16 mouse cellular contexts compared by ENCODE assay signal in genomic region chr6:67010370-67011216, GRCm38 (mm10). TPM values are rescaled to one million over a fixed set of nuclear protein-coding genes. Genes with fewer than 3 reads are reported as not detected.
DNase-seq lines count a peak whose midpoint lies in the region; ATAC-seq and TF ChIP-seq lines count a peak whose summit lies in the region.
"Had no signal": no experiment of that assay in that cellular context is flagged by ENCODE, and none has a peak within 500 bp of the region (broad histone marks: within the 10 kb centered on the region; RNA-seq: fewer than 3 reads in every experiment).

No protein-coding gene starts in this region.

- no peaks in the 10 kb centered on the region for H3K9me3 ChIP-seq in kidney, embryonic 16.5 days (ENCODE audit: low read length)
- H3K9me3 ChIP-seq in forebrain, embryonic 15.5 days: no peaks in the 10 kb centered on the region
- no peaks in the 10 kb centered on the region for H3K9me3 ChIP-seq in midbrain, embryonic 14.5 days (ENCODE audit: control insufficient read depth, low read length)
- no peaks in the 10 kb centered on the region for H3K9me3 ChIP-seq in intestine, embryonic 15.5 days
- H3K9me3 ChIP-seq: heart, embryonic 10.5 days had no signal

- 0 out of 2 replicates have a peak, but pooled peaks have one; percentile 9 for ATAC-seq in kidney, embryonic 16.5 days (ENCODE audit: low FRiP score, low TSS enrichment)
- peak; percentile 48; the same call in 1 of the 2 replicates for ATAC-seq in forebrain, embryonic 15.5 days (replicated peaks)
- no peak for ATAC-seq in midbrain, embryonic 14.5 days (ENCODE audit: low FRiP score, low TSS enrichment)
- no peak for ATAC-seq in intestine, embryonic 15.5 days
- ATAC-seq: CD4-positive, CD25-positive, alpha-beta regulatory T cell, adult 4 months had no signal

- no peak for DNase-seq in kidney, adult 2 months
- DNase-seq in brain, embryonic 14.5 days (ENCODE audit: low read depth): peak; percentile 54
- DNase-seq in midbrain, embryonic 14.5 days: peak; percentile 9
- no peak for DNase-seq in urinary bladder, adult 18-20 months (ENCODE audit: low spot score in 2 of 2)
- DNase-seq in adrenal gland, adult 2 months: no peak
- DNase-seq: cerebellum, postnatal 36 days; gastrocnemius, adult 2 months; heart, postnatal 4 days; kidney, postnatal 14 days; lung, adult 18-20 months had no signal

- H3K9ac ChIP-seq in kidney, embryonic 16.5 days (replicated peaks; ENCODE audit: low read length): no peak overlapping the region
- no peak overlapping the region for H3K9ac ChIP-seq in forebrain, embryonic 15.5 days (replicated peaks)
- H3K9ac ChIP-seq in midbrain, embryonic 14.5 days (replicated peaks; ENCODE audit: low read length): no peak overlapping the region
- H3K9ac ChIP-seq in intestine, embryonic 15.5 days: no peak overlapping the region

- H3K4me2 ChIP-seq in kidney, embryonic 16.5 days (replicated peaks; ENCODE audit: low read depth, low read length): no peak overlapping the region
- no peak overlapping the region for H3K4me2 ChIP-seq in forebrain, embryonic 15.5 days (replicated peaks)
- H3K4me2 ChIP-seq in midbrain, embryonic 14.5 days (ENCODE audit: low read length): no peak overlapping the region
- no peak overlapping the region for H3K4me2 ChIP-seq in intestine, embryonic 15.5 days (replicated peaks)

- no peaks in the 10 kb centered on the region for H3K27me3 ChIP-seq in kidney, embryonic 16.5 days (ENCODE audit: insufficient read depth, low read length)
- no peaks in the 10 kb centered on the region for H3K27me3 ChIP-seq in kidney, adult 2 months (replicated peaks; ENCODE audit: control insufficient read depth, insufficient read depth, low read length)
- no peaks in the 10 kb centered on the region for H3K27me3 ChIP-seq in forebrain, embryonic 15.5 days
- H3K27me3 ChIP-seq in midbrain, embryonic 14.5 days (ENCODE audit: control insufficient read depth, insufficient read depth, low read length): no peaks in the 10 kb centered on the region
- H3K27me3 ChIP-seq in intestine, embryonic 15.5 days (replicated peaks): no peaks in the 10 kb centered on the region

- TF ChIP-seq POLR2A in kidney, adult 2 months (IDR thresholded peaks at IDR 0.05; ENCODE audit: low read depth, low read length): no peak
- TF ChIP-seq POLR2A in brain, embryonic 14.5 days (IDR thresholded peaks at IDR 0.05; ENCODE audit: borderline replicate concordance, extremely low read depth, insufficient read depth, insufficient read length, poor library complexity, severe bottlenecking): no peak

- H3K27ac ChIP-seq in kidney, embryonic 16.5 days (ENCODE audit: low read length): peak overlapping the region; percentile 25; the same call in 1 of the 2 replicates
- H3K27ac ChIP-seq in kidney, adult 2 months (ENCODE audit: insufficient read depth, low read depth, low read length): no peak overlapping the region
- H3K27ac ChIP-seq in forebrain, embryonic 15.5 days (replicated peaks): no peak overlapping the region
- no peak overlapping the region for H3K27ac ChIP-seq in midbrain, embryonic 14.5 days (replicated peaks; ENCODE audit: low read depth, low read length)
- H3K27ac ChIP-seq in intestine, embryonic 15.5 days: no peak overlapping the region
- H3K27ac ChIP-seq: gastrocnemius, adult 2 months; heart, embryonic 10.5 days; stomach, postnatal 0 days had no signal

- H3K36me3 ChIP-seq in kidney, embryonic 16.5 days (ENCODE audit: insufficient read depth, low read length): no peaks in the 10 kb centered on the region
- no peaks in the 10 kb centered on the region for H3K36me3 ChIP-seq in kidney, adult 2 months (ENCODE audit: control insufficient read depth, insufficient read depth, low read length)
- H3K36me3 ChIP-seq in forebrain, embryonic 15.5 days: no peaks in the 10 kb centered on the region
- H3K36me3 ChIP-seq in midbrain, embryonic 14.5 days (ENCODE audit: control insufficient read depth, insufficient read depth, low read length): no peaks in the 10 kb centered on the region
- no peaks in the 10 kb centered on the region for H3K36me3 ChIP-seq in intestine, embryonic 15.5 days
- H3K36me3 ChIP-seq: heart, embryonic 10.5 days had no signal

- H3K4me3 ChIP-seq in kidney, embryonic 16.5 days (ENCODE audit: low read length): no peak overlapping the region
- H3K4me3 ChIP-seq in kidney, adult 2 months (ENCODE audit: insufficient read depth, low read depth, low read length): no peak overlapping the region
- H3K4me3 ChIP-seq in forebrain, embryonic 15.5 days: no peak overlapping the region
- no peak overlapping the region for H3K4me3 ChIP-seq in midbrain, embryonic 14.5 days (replicated peaks; ENCODE audit: low read depth, low read length)
- no peak overlapping the region for H3K4me3 ChIP-seq in intestine, embryonic 15.5 days (replicated peaks)
- H3K4me3 ChIP-seq: gastrocnemius, adult 2 months; heart, embryonic 10.5 days had no signal

- WGBS in kidney, embryonic 16.5 days: 57% methylated on average over 7 of the region's 7 CpGs
- 62% methylated on average over 7 of the region's 7 CpGs for WGBS in kidney, adult 2 months
- WGBS in forebrain, embryonic 15.5 days: 31% methylated on average over 7 of the region's 7 CpGs
- 57% methylated on average over 7 of the region's 7 CpGs for WGBS in midbrain, embryonic 14.5 days
- WGBS in intestine, embryonic 15.5 days: 84% methylated on average over 7 of the region's 7 CpGs

- no peak for TF ChIP-seq CTCF in kidney, adult 2 months (conservative IDR thresholded peaks at IDR 0.05; ENCODE audit: insufficient read depth, insufficient read length, low read depth, low read length)
- TF ChIP-seq CTCF in brain, embryonic 14.5 days (IDR thresholded peaks at IDR 0.05; ENCODE audit: borderline replicate concordance, extremely low read depth, insufficient read depth, insufficient read length): no peak

- peaks cover 20% of the 10 kb centered on the region for H3K4me1 ChIP-seq in kidney, embryonic 16.5 days (ENCODE audit: insufficient read depth, low read length)
- peaks cover 30% of the 10 kb centered on the region for H3K4me1 ChIP-seq in kidney, adult 2 months (ENCODE audit: control insufficient read depth, insufficient read depth, low read length)
- no peaks in the 10 kb centered on the region for H3K4me1 ChIP-seq in forebrain, embryonic 15.5 days
- no peaks in the 10 kb centered on the region for H3K4me1 ChIP-seq in midbrain, embryonic 14.5 days (ENCODE audit: control insufficient read depth, insufficient read depth, low read length)
- peaks cover 13% of the 10 kb centered on the region for H3K4me1 ChIP-seq in intestine, embryonic 15.5 days (replicated peaks)

RNA-seq across cellular contexts. Expression of gene Gadd45a, which starts 26.7 kb away (rescaled TPM):
- polyA plus RNA-seq in kidney, embryonic 16.5 days (2015; fragmentation: Nextera tagmentation; extraction: Ambion mirVana): 35.1 and 39.4 TPM in 2 replicates
- 54.6 and 59.7 TPM in 2 replicates for polyA plus RNA-seq in kidney, adult 2 months (2012; rRNA removed)
- polyA plus RNA-seq in brain, embryonic 14.5 days (2012; rRNA removed): 16.9 and 17.4 TPM in 2 replicates
- polyA plus RNA-seq in forebrain, embryonic 15.5 days (2015; fragmentation: Nextera tagmentation; extraction: Ambion mirVana): 9.7 and 10.9 TPM in 2 replicates
- polyA plus RNA-seq in midbrain, embryonic 14.5 days (2014; fragmentation: Nextera tagmentation; extraction: Ambion mirVana): 13.7 and 18.6 TPM in 2 replicates
- total RNA-seq in adrenal gland, adult 2 months (2021): 10 to 100 TPM; 15.3 to 51.4 TPM
- 77.3 and 93.9 TPM in 2 replicates for polyA plus RNA-seq in adrenal gland, adult 2 months (2012; rRNA removed)
- polyA plus RNA-seq in intestine, embryonic 15.5 days (2015; fragmentation: Nextera tagmentation; extraction: Ambion mirVana): 29.6 and 37.5 TPM in 2 replicates

Comparison
In these comparisons a context has a peak if more than half of its experiments do, and no peak if none do; other contexts are left out.
1. ATAC-seq: peak in kidney, embryonic 16.5 days (single experiment) and forebrain, embryonic 15.5 days (single experiment); none in midbrain, embryonic 14.5 days (single experiment) and intestine, embryonic 15.5 days (single experiment).
2. DNase-seq: peak in brain, embryonic 14.5 days (single experiment) and midbrain, embryonic 14.5 days (single experiment); none in kidney, adult 2 months (single experiment), urinary bladder, adult 18-20 months (0 of 2) and adrenal gland, adult 2 months (single experiment).